Mouse (Mus musculus) ES-CJ7 (cell line): ENCODE data around the gene Bcar3.

Source experiments
- DNase-seq: peaks from one replicate; pipeline ENCODE4 v3.0.0; 2011; ENCODE audit warnings: low read depth, low spot score

The Bcar3 gene

GRCm38 (mm10) chr3:122292300-122293222, 1.4 kb upstream of the Bcar3 start:
- DNase-seq = peak; percentile 81

- no peak for DNase-seq
These were observed 548 bp upstream of the Bcar3 start for GRCm38 (mm10) chr3:122293223-122293953.

GRCm38 (mm10) chr3:122295511-122295910, 1.6 kb downstream of the Bcar3 start:
- DNase-seq = peak; percentile 93

- peak; percentile 60 for DNase-seq
These were observed 3.0 kb downstream of the Bcar3 start for GRCm38 (mm10) chr3:122296979-122297378.

- DNase-seq = no peak
These were observed 7.3 kb downstream of the Bcar3 start for GRCm38 (mm10) chr3:122300983-122301919.

GRCm38 (mm10) chr3:122304560-122304959, 10.6 kb downstream of the Bcar3 start:
- DNase-seq = no peak

- DNase-seq = peak; percentile 73
These were observed 14.1 kb downstream of the Bcar3 start for GRCm38 (mm10) chr3:122307894-122308671.

GRCm38 (mm10) chr3:122308981-122309380, 15.0 kb downstream of the Bcar3 start:
- peak; percentile 76 for DNase-seq

- peak; percentile 69 for DNase-seq
These were observed 18.1 kb downstream of the Bcar3 start for GRCm38 (mm10) chr3:122312078-122312477.

GRCm38 (mm10) chr3:122312936-122313629, 19.1 kb downstream of the Bcar3 start:
- DNase-seq = no peak

- no peak for DNase-seq
These were observed 20.0 kb downstream of the Bcar3 start for GRCm38 (mm10) chr3:122313936-122314335.

- DNase-seq = no peak
These were observed 22.7 kb downstream of the Bcar3 start for GRCm38 (mm10) chr3:122316621-122317020.

GRCm38 (mm10) chr3:122317339-122317738, 23.4 kb downstream of the Bcar3 start:
- DNase-seq = no peak

GRCm38 (mm10) chr3:122322226-122322625, 28.3 kb downstream of the Bcar3 start:
- DNase-seq = no peak

GRCm38 (mm10) chr3:122323841-122324240, 29.9 kb downstream of the Bcar3 start:
- DNase-seq = no peak

- DNase-seq = no peak
These were observed 30.6 kb downstream of the Bcar3 start for GRCm38 (mm10) chr3:122324528-122324927.

GRCm38 (mm10) chr3:122330484-122330883, 36.5 kb downstream of the Bcar3 start:
- no peak for DNase-seq

- DNase-seq = no peak
These were observed 39.6 kb downstream of the Bcar3 start for GRCm38 (mm10) chr3:122333493-122333892.

GRCm38 (mm10) chr3:122333902-122334301, 40.0 kb downstream of the Bcar3 start:
- no peak for DNase-seq

GRCm38 (mm10) chr3:122334375-122334774, 40.4 kb downstream of the Bcar3 start:
- no peak for DNase-seq
